Mouse (Mus musculus) neural tube, embryonic 14.5 days (tissue): ENCODE data around the gene 4933407L21Rik. TPM values are rescaled to one million over a fixed set of nuclear protein-coding genes. Genes with fewer than 3 reads are reported as not detected.

Experiments
- ATAC-seq: fragments of 200-750 bp; cut with Nextera tagmentation; 2 replicates; pipeline ENCODE4 v1.8.0; 2017; ENCODE audit warnings: low read depth, mild to moderate bottlenecking, moderate TSS enrichment, moderate library complexity
- H3K27ac ChIP-seq: fragments of 300-500 bp; sonication (generic); 2 replicates; pipeline ENCODE4 v1.5.1; 2014; ENCODE audit warnings: low read depth, mild to moderate bottlenecking, control low read depth, low read length, moderate library complexity, mixed read lengths
- H3K27me3 ChIP-seq: fragments of 300-500 bp; sonication (generic); 2 replicates; pipeline ENCODE4 v1.6.1; 2014; ENCODE audit warnings: low read length; ENCODE audit not compliant: control insufficient read depth, insufficient read depth
- H3K36me3 ChIP-seq: fragments of 300-500 bp; sonication (generic); 2 replicates; pipeline ENCODE4 v1.6.1; 2014; ENCODE audit warnings: low read length, mixed read lengths; ENCODE audit not compliant: control insufficient read depth, insufficient read depth
- H3K4me1 ChIP-seq: fragments of 300-500 bp; sonication (generic); 2 replicates; pipeline ENCODE4 v1.6.1; 2014; ENCODE audit warnings: low read length; ENCODE audit not compliant: control insufficient read depth, insufficient read depth
- H3K4me2 ChIP-seq: fragments of 300-500 bp; sonication (generic); 2 replicates; pipeline ENCODE4 v1.6.1; 2014; ENCODE audit warnings: mild to moderate bottlenecking, low read depth, low read length, control low read depth
- H3K4me3 ChIP-seq: fragments of 300-500 bp; sonication (generic); 2 replicates; pipeline ENCODE4 v1.5.1; 2014; ENCODE audit warnings: low read depth, low read length, control low read depth, mixed read lengths
- H3K9ac ChIP-seq: fragments of 300-500 bp; sonication (generic); replicated peaks from 2 replicates; pipeline ENCODE4 v1.6.1; 2014; ENCODE audit warnings: low read depth, mild to moderate bottlenecking, control low read depth, low read length, mixed read lengths
- H3K9me3 ChIP-seq: fragments of 300-500 bp; sonication (generic); 2 replicates; pipeline ENCODE4 v1.6.1; 2016; ENCODE audit warnings: low read length; ENCODE audit not compliant: control insufficient read depth
- WGBS: fragments of 180-500 bp; shearing (Covaris S2); extraction: QIAGEN DNeasy Blood & Tissue Kit; methylation state at CpG from one replicate; pipeline ENCODE4 v1.1.7; 2014; 5-methylcytosine and 5-hydroxymethylcytosine counted together
- polyA plus RNA-seq: library from polyadenylated mRNA; unstranded; fragments of >200 nt; fragmentation: Nextera tagmentation; extraction: Ambion mirVana; gene quantifications from 2 replicates; pipeline ENCODE4 v1.2.1, GENCODE M21; 2014

The 4933407L21Rik gene
- polyA plus RNA-seq, 1 experiment from 2014 or later, result 6.9 TPM

GRCm38 (mm10) chr1:85969081-85969480 lies 40.8 kb downstream of the 4933407L21Rik start:
- Histone ChIP-seq H3K27ac (peak overlapping the region; percentile 48), H3K9ac (no peak overlapping the region), H3K4me1 (no peaks in the 10 kb centered on the region), H3K4me2 (no peak overlapping the region), H3K4me3 (no peak overlapping the region), H3K9me3 (no peaks in the 10 kb centered on the region), H3K27me3 (no peaks in the 10 kb centered on the region), H3K36me3 (no peaks in the 10 kb centered on the region)
- 88% methylated on average over 1 of the region's 1 CpGs for WGBS
- ATAC-seq, result peak; percentile 31

GRCm38 (mm10) chr1:85969519-85969918 lies 41.2 kb downstream of the 4933407L21Rik start:
- Histone ChIP-seq H3K4me2 (no peak overlapping the region), H3K4me3 (no peak overlapping the region), H3K27ac (no peak overlapping the region; the same call in 1 of the 2 replicates), H3K9ac (no peak overlapping the region), H3K4me1 (no peaks in the 10 kb centered on the region), H3K36me3 (no peaks in the 10 kb centered on the region), H3K9me3 (no peaks in the 10 kb centered on the region), H3K27me3 (no peaks in the 10 kb centered on the region)
- peak; percentile 71; the same call in 1 of the 2 replicates for ATAC-seq
- 62% methylated on average over 1 of the region's 1 CpGs for WGBS

GRCm38 (mm10) chr1:85971070-85971469 lies 42.8 kb downstream of the 4933407L21Rik start:
- no peak for ATAC-seq
- Histone ChIP-seq H3K9ac (no peak overlapping the region), H3K27ac (no peak overlapping the region), H3K4me1 (no peaks in the 10 kb centered on the region), H3K9me3 (no peaks in the 10 kb centered on the region), H3K4me2 (no peak overlapping the region), H3K36me3 (no peaks in the 10 kb centered on the region), H3K27me3 (no peaks in the 10 kb centered on the region), H3K4me3 (no peak overlapping the region)
- 96% methylated on average over 3 of the region's 3 CpGs for WGBS

GRCm38 (mm10) chr1:85972341-85972740 lies 44.1 kb downstream of the 4933407L21Rik start:
- Histone ChIP-seq H3K36me3 (no peaks in the 10 kb centered on the region), H3K27ac (no peak overlapping the region), H3K9ac (no peak overlapping the region), H3K4me2 (no peak overlapping the region), H3K9me3 (no peaks in the 10 kb centered on the region), H3K27me3 (no peaks in the 10 kb centered on the region), H3K4me1 (no peaks in the 10 kb centered on the region), H3K4me3 (no peak overlapping the region)
- WGBS, result 69% methylated on average over 3 of the region's 3 CpGs
- ATAC-seq, result no peak

- no peak overlapping the region for H3K27ac ChIP-seq
- 95% methylated on average over 2 of the region's 2 CpGs for WGBS
- ATAC-seq, result no peak
- no peaks in the 10 kb centered on the region for H3K9me3 ChIP-seq
- no peak overlapping the region for H3K4me3 ChIP-seq
- H3K9ac ChIP-seq, result no peak overlapping the region
- H3K4me2 ChIP-seq, result no peak overlapping the region
- H3K36me3 ChIP-seq, result no peaks in the 10 kb centered on the region
- no peaks in the 10 kb centered on the region for H3K4me1 ChIP-seq
- no peaks in the 10 kb centered on the region for H3K27me3 ChIP-seq
Observed at GRCm38 (mm10) chr1:85973468-85973877, 45.2 kb downstream of the 4933407L21Rik start.

GRCm38 (mm10) chr1:85977709-85978108 lies 49.4 kb downstream of the 4933407L21Rik start:
- 82% methylated on average over 3 of the region's 3 CpGs for WGBS
- no peaks in the 10 kb centered on the region for H3K9me3 ChIP-seq
- no peaks in the 10 kb centered on the region for H3K27me3 ChIP-seq
- H3K27ac ChIP-seq, result no peak overlapping the region
- H3K9ac ChIP-seq, result no peak overlapping the region
- H3K4me2 ChIP-seq, result no peak overlapping the region
- no peaks in the 10 kb centered on the region for H3K4me1 ChIP-seq
- no peak overlapping the region for H3K4me3 ChIP-seq
- 0 out of 2 replicates have a peak, but pooled peaks have one; percentile 11 for ATAC-seq
- H3K36me3 ChIP-seq, result no peaks in the 10 kb centered on the region

GRCm38 (mm10) chr1:85981738-85982357 lies 53.6 kb downstream of the 4933407L21Rik start:
- no peak overlapping the region for H3K9ac ChIP-seq
- H3K9me3 ChIP-seq, result no peaks in the 10 kb centered on the region
- no peak for ATAC-seq
- no peak overlapping the region for H3K27ac ChIP-seq
- H3K27me3 ChIP-seq, result no peaks in the 10 kb centered on the region
- H3K36me3 ChIP-seq, result no peaks in the 10 kb centered on the region
- H3K4me3 ChIP-seq, result no peak overlapping the region
- H3K4me2 ChIP-seq, result no peak overlapping the region
- no peaks in the 10 kb centered on the region for H3K4me1 ChIP-seq
- WGBS, result 63% methylated on average over 7 of the region's 7 CpGs

GRCm38 (mm10) chr1:85985784-85986183 lies 57.5 kb downstream of the 4933407L21Rik start:
- WGBS, result 86% methylated on average over 3 of the region's 3 CpGs
- no peaks in the 10 kb centered on the region for H3K4me1 ChIP-seq
- no peaks in the 10 kb centered on the region for H3K27me3 ChIP-seq
- no peak for ATAC-seq
- H3K4me2 ChIP-seq, result no peak overlapping the region
- H3K36me3 ChIP-seq, result no peaks in the 10 kb centered on the region
- H3K9ac ChIP-seq, result no peak overlapping the region
- no peak overlapping the region for H3K4me3 ChIP-seq
- H3K27ac ChIP-seq, result no peak overlapping the region
- H3K9me3 ChIP-seq, result no peaks in the 10 kb centered on the region

- Histone ChIP-seq H3K9ac (no peak overlapping the region), H3K27me3 (no peaks in the 10 kb centered on the region), H3K4me2 (no peak overlapping the region), H3K36me3 (no peaks in the 10 kb centered on the region), H3K4me3 (no peak overlapping the region), H3K9me3 (no peaks in the 10 kb centered on the region), H3K4me1 (no peaks in the 10 kb centered on the region), H3K27ac (no peak overlapping the region)
- ATAC-seq, result no peak
- 80% methylated on average over 4 of the region's 4 CpGs for WGBS
Observed at GRCm38 (mm10) chr1:85988351-85988750, 60.1 kb downstream of the 4933407L21Rik start.
